Mouse (Mus musculus): Measurements from ENCODE around the gene L1cam. TPM values are rescaled to one million over a fixed set of nuclear protein-coding genes. Genes with fewer than 3 reads are reported as not detected.

The L1cam gene
- polyA plus RNA-seq, 1 experiment from 2014 or later: 0.93 TPM

DNA sequence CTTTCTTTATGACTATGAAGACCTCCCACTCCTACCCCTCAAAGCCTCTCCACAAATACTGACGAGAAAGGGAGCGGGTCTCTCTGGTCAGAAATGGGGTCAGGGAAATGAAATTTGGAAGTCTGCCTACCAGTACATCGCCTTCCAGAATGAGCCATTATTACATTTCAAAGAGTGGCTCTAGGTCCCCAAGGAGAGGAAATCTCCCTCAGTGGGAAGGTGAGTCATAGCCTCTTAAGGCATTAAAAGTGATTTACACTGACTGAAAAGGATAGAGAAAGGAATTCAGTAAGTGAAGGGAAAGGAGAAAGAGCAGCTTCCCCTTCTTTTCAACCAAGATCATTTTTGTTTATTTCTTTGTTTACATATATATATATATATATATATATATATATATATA lies 59.2 kb downstream of the L1cam start:
- Histone ChIP-seq H3K36me3 (no peaks in the 10 kb centered on the region), H3K27ac (no peak overlapping the region), H3K9ac (replicated peaks) (no peak overlapping the region), H3K4me2 (no peak overlapping the region), H3K27me3 (no peaks in the 10 kb centered on the region), H3K4me3 (replicated peaks) (no peak overlapping the region), H3K4me1 (replicated peaks) (no peaks in the 10 kb centered on the region), H3K9me3 (no peaks in the 10 kb centered on the region)
- no peak for ATAC-seq (ENCODE audit: insufficient number of reproducible peaks, insufficient read depth, low FRiP score, low TSS enrichment, low read depth)
- 86% methylated on average over 3 of the region's 3 CpGs for WGBS

DNA sequence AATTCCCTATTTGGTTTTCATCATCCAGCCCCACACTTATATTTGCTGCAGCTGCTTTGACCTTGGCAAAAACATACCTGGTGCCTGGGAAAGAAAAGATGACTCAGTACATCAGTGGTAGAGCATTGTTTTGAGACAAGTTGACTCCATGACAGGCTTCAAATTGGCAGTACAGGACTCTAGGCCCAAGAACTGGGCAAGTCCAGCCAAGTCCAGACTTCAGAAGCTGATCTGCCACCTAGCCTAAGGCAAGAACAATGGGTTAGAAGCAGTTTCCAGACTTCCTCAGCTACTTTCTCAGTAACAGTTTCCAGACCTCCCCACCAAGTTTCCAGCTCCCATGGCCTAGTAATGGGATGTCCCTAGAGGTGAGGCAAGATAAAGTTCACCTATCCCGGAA lies 60.2 kb downstream of the L1cam start:
- no peaks in the 10 kb centered on the region for H3K4me1 ChIP-seq (replicated peaks)
- no peak for ATAC-seq (ENCODE audit: insufficient number of reproducible peaks, insufficient read depth, low FRiP score, low TSS enrichment, low read depth)

DNA sequence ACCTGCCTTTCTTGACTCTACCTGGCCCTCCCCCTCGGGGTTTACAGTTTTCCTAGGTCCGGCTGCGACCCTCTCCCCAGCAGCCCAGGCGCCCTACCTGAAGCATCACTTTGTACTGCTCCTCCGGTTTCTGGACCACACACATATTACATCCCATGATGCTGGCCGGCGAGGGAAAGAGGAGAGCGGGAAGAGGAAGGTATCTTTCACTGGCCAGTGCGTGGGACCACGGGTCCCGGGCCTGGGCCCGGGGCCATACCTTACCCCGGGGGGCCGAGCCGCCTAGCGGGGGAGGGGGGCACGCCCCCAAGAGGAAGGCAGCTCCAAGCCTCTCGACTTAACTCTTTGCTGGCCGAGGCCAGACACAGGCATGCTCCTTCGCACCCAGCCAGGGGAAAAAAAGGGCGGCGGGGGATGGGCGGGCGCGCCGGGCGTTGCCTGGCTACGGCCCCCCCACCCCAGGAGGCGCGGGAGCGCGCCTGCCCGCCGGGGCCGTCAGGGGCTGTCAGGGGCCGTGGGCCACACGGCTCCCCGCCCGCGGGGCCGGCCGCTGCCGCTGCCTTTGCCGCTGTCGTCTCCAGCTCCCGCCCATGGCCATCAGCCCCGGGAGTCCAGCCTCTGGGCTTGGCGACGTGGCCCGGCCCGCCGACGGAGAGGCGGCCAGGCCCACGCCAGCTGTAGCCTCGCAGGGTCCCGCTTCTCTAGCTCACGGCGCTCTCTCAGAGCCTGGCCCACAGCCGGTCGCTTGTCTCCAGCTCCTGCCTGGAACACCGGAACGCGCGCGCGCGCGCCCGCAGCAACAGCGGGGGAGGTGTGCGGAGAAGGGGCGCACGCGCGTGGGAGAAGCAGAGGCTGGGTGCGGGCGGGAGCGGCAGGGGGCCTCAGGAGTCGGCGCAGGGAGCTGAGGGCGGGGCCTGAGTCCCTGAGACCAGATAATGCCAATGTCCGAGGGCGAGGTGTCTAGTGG lies 71.4 kb downstream of the L1cam start, which contains the start of gene Pdzd4:
Gene Pdzd4 (minus strand): TSS at position 785 of the 967 bp plus-strand sequence.
- ATAC-seq (ENCODE audit: insufficient number of reproducible peaks, insufficient read depth, low FRiP score, low TSS enrichment, low read depth): peak; percentile 73
- no peaks in the 10 kb centered on the region for H3K4me1 ChIP-seq (replicated peaks)
- 19% methylated on average over 51 of the region's 84 CpGs for WGBS
- no peaks in the 10 kb centered on the region for H3K36me3 ChIP-seq
- H3K4me3 ChIP-seq (replicated peaks): peak within 1 kb of the TSS; percentile 64
- peaks cover 35% of the 10 kb centered on the region for H3K27me3 ChIP-seq
- no peaks in the 10 kb centered on the region for H3K9me3 ChIP-seq
- peak within 1 kb of the TSS; percentile 70 for H3K9ac ChIP-seq (replicated peaks)
- no peak within 1 kb of the TSS for H3K27ac ChIP-seq
- peak within 1 kb of the TSS; percentile 70 for H3K4me2 ChIP-seq

More for the DNA sequence above, 60.2 kb downstream of the L1cam start:
- no peak overlapping the region for H3K27ac ChIP-seq
- no peak overlapping the region for H3K4me2 ChIP-seq
- H3K9me3 ChIP-seq: no peaks in the 10 kb centered on the region
- H3K4me3 ChIP-seq (replicated peaks): no peak overlapping the region
- no peaks in the 10 kb centered on the region for H3K36me3 ChIP-seq
- no peak overlapping the region for H3K9ac ChIP-seq (replicated peaks)
- H3K27me3 ChIP-seq: no peaks in the 10 kb centered on the region
- WGBS: 100% methylated on average over 1 of the region's 1 CpGs

DNA sequence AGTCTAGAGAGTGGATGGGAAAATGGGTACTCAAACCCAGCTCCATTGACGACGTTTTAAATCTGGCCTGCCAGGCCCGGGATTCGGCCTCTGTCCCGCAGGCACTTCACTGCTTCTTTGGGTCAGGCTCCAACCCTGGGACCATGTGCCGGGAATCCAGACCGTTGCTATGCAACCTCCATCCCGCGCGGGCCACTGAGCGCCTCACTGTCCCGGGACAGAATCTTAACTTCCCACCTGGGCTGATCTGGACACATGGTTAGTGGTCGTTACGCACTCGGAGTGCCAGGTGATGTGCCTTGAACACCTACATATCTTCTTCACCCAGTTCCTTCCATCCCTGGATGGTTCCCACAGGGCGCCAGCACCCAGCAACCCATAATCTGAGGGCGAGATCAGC lies 72.2 kb downstream of the L1cam start:
- no peaks in the 10 kb centered on the region for H3K36me3 ChIP-seq
- peak overlapping the region; percentile 70 for H3K9ac ChIP-seq (replicated peaks)
- WGBS: 14% methylated on average over 17 of the region's 17 CpGs
- H3K27ac ChIP-seq: no peak overlapping the region
- ATAC-seq (ENCODE audit: insufficient number of reproducible peaks, insufficient read depth, low FRiP score, low TSS enrichment, low read depth): 0 out of 2 replicates have a peak, but pooled peaks have one; percentile 20
- peak overlapping the region; percentile 70 for H3K4me2 ChIP-seq
- H3K4me3 ChIP-seq (replicated peaks): peak overlapping the region; percentile 64
- no peaks in the 10 kb centered on the region for H3K4me1 ChIP-seq (replicated peaks)
- no peaks in the 10 kb centered on the region for H3K9me3 ChIP-seq
- H3K27me3 ChIP-seq: peaks cover 35% of the 10 kb centered on the region

DNA sequence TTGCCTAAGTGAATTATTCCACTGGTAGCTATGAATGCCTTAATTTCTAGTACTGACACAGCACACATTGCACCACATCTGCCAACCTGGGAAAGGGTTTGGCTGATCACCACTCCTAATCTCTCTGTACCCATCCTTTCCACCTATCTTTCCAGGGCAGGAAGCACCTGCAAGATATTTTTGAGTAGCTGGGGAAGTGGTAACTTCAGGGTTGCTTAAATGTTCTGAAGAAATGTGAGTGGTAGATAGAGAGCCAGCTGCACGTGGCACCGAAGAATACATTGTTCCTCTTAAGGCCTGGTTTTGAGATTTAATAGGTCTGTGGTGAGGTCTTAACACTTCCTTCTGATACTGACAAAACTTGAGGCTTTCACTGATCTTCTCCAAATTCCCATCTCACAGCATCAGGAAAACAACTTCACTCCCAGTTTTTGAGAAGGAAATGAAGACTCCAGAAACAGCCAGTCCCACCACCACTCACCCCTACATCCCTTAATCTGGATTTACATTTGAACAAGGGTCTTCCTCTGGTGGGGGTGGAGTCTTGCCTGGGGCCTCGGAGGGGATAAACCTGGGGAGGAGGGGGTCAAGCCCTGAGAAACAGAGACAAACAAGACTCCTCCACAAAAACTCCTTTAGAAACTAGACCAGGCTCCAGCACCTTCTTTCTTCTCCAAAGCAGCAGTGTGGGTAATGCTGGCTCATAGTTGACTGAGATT lies 79.2 kb downstream of the L1cam start:
- Histone ChIP-seq H3K4me2 (no peak overlapping the region), H3K27ac (no peak overlapping the region), H3K4me3 (replicated peaks) (no peak overlapping the region), H3K36me3 (no peaks in the 10 kb centered on the region), H3K4me1 (replicated peaks) (no peaks in the 10 kb centered on the region), H3K9ac (replicated peaks) (no peak overlapping the region), H3K27me3 (peaks cover 13% of the 10 kb centered on the region; the same call in 1 of the 2 replicates), H3K9me3 (no peaks in the 10 kb centered on the region)
- no peak for ATAC-seq (ENCODE audit: insufficient number of reproducible peaks, insufficient read depth, low FRiP score, low TSS enrichment, low read depth)
- WGBS: 63% methylated on average over 3 of the region's 3 CpGs

DNA sequence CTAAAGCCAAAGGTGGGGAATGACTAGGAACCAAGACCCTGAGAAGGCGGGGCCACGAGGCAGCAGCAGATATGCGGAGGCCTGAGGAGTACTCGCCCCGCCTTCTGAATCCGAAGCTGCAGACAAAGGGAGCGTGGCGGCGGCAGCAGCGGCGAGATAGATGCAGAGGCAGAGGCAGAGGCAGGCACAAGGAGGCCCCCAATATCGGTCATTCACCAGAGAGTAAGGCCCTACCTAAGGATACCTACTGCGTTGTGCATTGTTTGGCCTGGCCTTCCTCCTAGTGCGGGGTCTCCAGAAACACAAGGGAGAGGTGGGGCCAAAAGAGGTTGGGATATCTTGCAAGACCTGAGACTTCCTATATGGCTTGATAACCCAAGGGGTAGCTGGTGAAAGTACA lies 80.8 kb downstream of the L1cam start:
- no peak for ATAC-seq (ENCODE audit: insufficient number of reproducible peaks, insufficient read depth, low FRiP score, low TSS enrichment, low read depth)
- Histone ChIP-seq H3K9ac (replicated peaks) (peak overlapping the region; percentile 57), H3K4me1 (replicated peaks) (no peaks in the 10 kb centered on the region), H3K4me2 (peak overlapping the region; percentile 47), H3K27me3 (peaks cover 13% of the 10 kb centered on the region; the same call in 1 of the 2 replicates), H3K4me3 (replicated peaks) (peak overlapping the region; percentile 34), H3K36me3 (no peaks in the 10 kb centered on the region), H3K27ac (no peak overlapping the region), H3K9me3 (no peaks in the 10 kb centered on the region)
- 13% methylated on average over 14 of the region's 14 CpGs for WGBS

DNA sequence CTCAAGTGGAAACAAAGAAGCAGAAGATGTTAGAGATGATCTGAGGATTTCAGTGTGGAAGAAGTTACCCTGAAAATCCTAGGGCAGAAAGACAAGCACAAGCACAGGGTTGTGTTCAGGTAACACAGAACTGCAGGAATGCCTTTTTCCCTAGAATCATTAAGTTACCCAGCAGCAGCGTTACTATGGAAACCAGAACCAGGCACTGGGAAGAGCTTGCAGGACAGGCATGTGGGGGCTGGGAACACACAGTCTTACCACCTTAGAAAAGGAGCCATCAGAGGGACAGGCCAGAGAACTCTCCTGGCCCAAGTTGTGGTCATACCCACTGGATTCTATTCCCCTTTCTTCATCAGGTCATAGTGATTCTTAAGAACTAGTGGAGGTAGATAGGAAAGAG lies 90.1 kb downstream of the L1cam start:
- Histone ChIP-seq H3K27me3 (no peaks in the 10 kb centered on the region), H3K4me3 (replicated peaks) (no peak overlapping the region), H3K4me2 (no peak overlapping the region), H3K36me3 (no peaks in the 10 kb centered on the region), H3K9me3 (no peaks in the 10 kb centered on the region), H3K4me1 (replicated peaks) (peaks cover 5% of the 10 kb centered on the region; the same call in 1 of the 2 replicates), H3K27ac (no peak overlapping the region), H3K9ac (replicated peaks) (no peak overlapping the region)
- 0 out of 2 replicates have a peak, but pooled peaks have one; percentile 31 for ATAC-seq (ENCODE audit: insufficient number of reproducible peaks, insufficient read depth, low FRiP score, low TSS enrichment, low read depth)
- 56% methylated on average over 1 of the region's 1 CpGs for WGBS

Other genes with a start within 250 kb of the L1cam start
- 18.0 and 19.3 TPM in 2 replicates for gene Pnck, start 236.0 kb downstream of the L1cam start, polyA plus RNA-seq (2016; fragmentation: Nextera tagmentation; extraction: Ambion mirVana)
- 7.3 and 7.6 TPM in 2 replicates for gene Slc6a8, start 223.0 kb downstream of the L1cam start, polyA plus RNA-seq (2016; fragmentation: Nextera tagmentation; extraction: Ambion mirVana)
- 154 and 167 TPM in 2 replicates for gene Bcap31, start 179.9 kb downstream of the L1cam start, polyA plus RNA-seq (2016; fragmentation: Nextera tagmentation; extraction: Ambion mirVana)
- 12.5 and 13.2 TPM in 2 replicates for gene Abcd1, start 179.5 kb downstream of the L1cam start, polyA plus RNA-seq (2016; fragmentation: Nextera tagmentation; extraction: Ambion mirVana)
- 0.21 and 0.22 TPM in 2 replicates for gene Plxnb3, start 139.0 kb downstream of the L1cam start, polyA plus RNA-seq (2016; fragmentation: Nextera tagmentation; extraction: Ambion mirVana)
- 9.6 and 12.9 TPM in 2 replicates for gene Srpk3, start 121.7 kb downstream of the L1cam start, polyA plus RNA-seq (2016; fragmentation: Nextera tagmentation; extraction: Ambion mirVana)
- 168 and 172 TPM in 2 replicates for gene Idh3g, start 109.2 kb downstream of the L1cam start, polyA plus RNA-seq (2016; fragmentation: Nextera tagmentation; extraction: Ambion mirVana)
- gene Ssr4, start 109.1 kb downstream of the L1cam start, polyA plus RNA-seq (2016; fragmentation: Nextera tagmentation; extraction: Ambion mirVana): 136 and 142 TPM in 2 replicates
- gene Pdzd4, start 71.1 kb downstream of the L1cam start, polyA plus RNA-seq (2016; fragmentation: Nextera tagmentation; extraction: Ambion mirVana): 0.87 and 1.4 TPM in 2 replicates
- 0.14 and 0.25 TPM in 2 replicates for gene Avpr2, start 4.0 kb downstream of the L1cam start, polyA plus RNA-seq (2016; fragmentation: Nextera tagmentation; extraction: Ambion mirVana)
- gene Arhgap4, start 25.8 kb upstream of the L1cam start, polyA plus RNA-seq (2016; fragmentation: Nextera tagmentation; extraction: Ambion mirVana): 2.7 and 3.7 TPM in 2 replicates
- gene Naa10, start 25.8 kb upstream of the L1cam start, polyA plus RNA-seq (2016; fragmentation: Nextera tagmentation; extraction: Ambion mirVana): 158 and 159 TPM in 2 replicates
- 14.1 and 20.7 TPM in 2 replicates for gene Renbp, start 34.7 kb upstream of the L1cam start, polyA plus RNA-seq (2016; fragmentation: Nextera tagmentation; extraction: Ambion mirVana)
- gene Hcfc1, start 70.3 kb upstream of the L1cam start, polyA plus RNA-seq (2016; fragmentation: Nextera tagmentation; extraction: Ambion mirVana): 74.0 and 77.5 TPM in 2 replicates
- 66.5 and 69.3 TPM in 2 replicates for gene Irak1, start 127.8 kb upstream of the L1cam start, polyA plus RNA-seq (2016; fragmentation: Nextera tagmentation; extraction: Ambion mirVana)
- not detected in 2 replicates for gene Opn1mw, start 231.4 kb upstream of the L1cam start, polyA plus RNA-seq (2016; fragmentation: Nextera tagmentation; extraction: Ambion mirVana)
- gene Mecp2, start 239.3 kb upstream of the L1cam start, polyA plus RNA-seq (2016; fragmentation: Nextera tagmentation; extraction: Ambion mirVana): 13.1 and 14.2 TPM in 2 replicates